Mouse (Mus musculus): ENCODE data around the gene Zbtb16. TPM values are rescaled to one million over a fixed set of nuclear protein-coding genes. Genes with fewer than 3 reads are reported as not detected.
A peak's percentile ranks its signal among the peaks of the same experiment; 100 is the strongest.

The Zbtb16 gene
- polyA plus RNA-seq, 2 experiments from 2014 or later = not detected

GRCm38 (mm10) chr9:48638176-48638803 is 197.7 kb downstream of the Zbtb16 start:
- no peak for ATAC-seq

- no peak for ATAC-seq
Observed at GRCm38 (mm10) chr9:48637161-48637560, 198.9 kb downstream of the Zbtb16 start.

GRCm38 (mm10) chr9:48635576-48636350 is 200.3 kb downstream of the Zbtb16 start:
- no peak for ATAC-seq

- no peak for ATAC-seq
Observed at GRCm38 (mm10) chr9:48633147-48633546, 202.9 kb downstream of the Zbtb16 start.

- ATAC-seq = no peak
Observed at GRCm38 (mm10) chr9:48619268-48619667, 216.8 kb downstream of the Zbtb16 start.

GRCm38 (mm10) chr9:48618589-48618988 is 217.4 kb downstream of the Zbtb16 start:
- ATAC-seq = peak; percentile 41

GRCm38 (mm10) chr9:48618111-48618510 is 217.9 kb downstream of the Zbtb16 start:
- ATAC-seq = no peak

- ATAC-seq = no peak
Observed at GRCm38 (mm10) chr9:48617511-48618010, 218.5 kb downstream of the Zbtb16 start.

- ATAC-seq = no peak
Observed at GRCm38 (mm10) chr9:48613221-48613620, 222.8 kb downstream of the Zbtb16 start.

- no peak for ATAC-seq
Observed at GRCm38 (mm10) chr9:48612542-48612941, 223.5 kb downstream of the Zbtb16 start.

- ATAC-seq = no peak
Observed at GRCm38 (mm10) chr9:48611032-48611431, 225.0 kb downstream of the Zbtb16 start.

GRCm38 (mm10) chr9:48609734-48610133 is 226.3 kb downstream of the Zbtb16 start:
- ATAC-seq = no peak

- no peak for ATAC-seq
Observed at GRCm38 (mm10) chr9:48607417-48607816, 228.6 kb downstream of the Zbtb16 start.

- no peak for ATAC-seq
Observed at GRCm38 (mm10) chr9:48606171-48606570, 229.9 kb downstream of the Zbtb16 start.

GRCm38 (mm10) chr9:48605697-48606096 is 230.3 kb downstream of the Zbtb16 start:
- no peak for ATAC-seq

GRCm38 (mm10) chr9:48604939-48605598 is 231.0 kb downstream of the Zbtb16 start, which contains the start of gene Nnmt:
Gene Nnmt (minus strand): TSS chr9:48605153.
- ATAC-seq = no peak

Other genes starting within 250 kb of the Zbtb16 start
- not detected for gene Nnmt, start 231.1 kb downstream of the Zbtb16 start, polyA plus RNA-seq (2017; shearing (Covaris generic))
- gene Htr3a, start 74.9 kb upstream of the Zbtb16 start, polyA plus RNA-seq (2017; shearing (Covaris generic)) = not detected
- gene Htr3b, start 128.8 kb upstream of the Zbtb16 start, polyA plus RNA-seq (2017; shearing (Covaris generic)) = not detected
- 10 to 100 TPM; 51.2 to 58.1 TPM for gene Usp28, start 149.2 kb upstream of the Zbtb16 start, polyA plus RNA-seq (2017; shearing (Covaris generic))
- 10 to 100 TPM; 39.4 to 49.4 TPM for gene Zw10, start 219.4 kb upstream of the Zbtb16 start, polyA plus RNA-seq (2017; shearing (Covaris generic))
- not detected for gene Tmprss5, start 245.0 kb upstream of the Zbtb16 start, polyA plus RNA-seq (2017; shearing (Covaris generic))

Measured in CD4-positive, CD25-positive, alpha-beta regulatory T cell, adult 4 months (primary cell).